Mouse (Mus musculus): Measurements from ENCODE around the gene Ccl6. TPM values are rescaled to one million over a fixed set of nuclear protein-coding genes. Genes with fewer than 3 reads are reported as not detected.

Ccl6 gene
- polyA plus RNA-seq, 1 experiment, result 0.14 TPM

DNA sequence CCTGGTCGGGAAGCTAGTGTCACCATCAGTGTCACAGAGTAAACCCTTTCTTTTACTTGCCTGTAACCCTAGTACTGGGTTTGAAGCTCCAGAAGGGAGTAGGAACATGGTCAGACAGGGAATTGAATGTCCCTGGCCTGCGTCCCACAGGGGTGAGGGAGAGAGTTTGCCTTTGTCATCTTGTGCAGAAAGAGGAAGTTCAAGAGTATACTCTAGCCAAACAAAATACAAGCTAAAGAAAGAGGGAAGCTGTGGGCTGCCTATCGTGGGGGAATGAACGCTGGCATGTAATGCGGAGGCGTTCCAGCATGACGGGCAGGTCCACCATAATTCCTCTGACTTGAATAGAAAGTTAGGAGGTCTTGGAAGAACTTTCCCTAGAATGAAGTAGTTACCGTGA, 20.7 kb downstream of the Ccl6 start:
- TF ChIP-seq POLR2A (IDR thresholded peaks at IDR 0.05; ENCODE audit: control insufficient read depth, low read depth, low read length) (no peak), CTCF (IDR thresholded peaks at IDR 0.05; ENCODE audit: control insufficient read depth, insufficient read depth, insufficient replicate concordance, low read depth, low read length) (no peak)
- H3K27me3 ChIP-seq (ENCODE audit: control insufficient read depth, insufficient read depth, low read length), result no peaks in the 10 kb centered on the region
- no peak overlapping the region for H3K4me3 ChIP-seq (ENCODE audit: control insufficient read depth, low read depth, low read length)
- H3K4me1 ChIP-seq (ENCODE audit: control insufficient read depth, insufficient read depth, low read length), result peaks cover 4% of the 10 kb centered on the region; the same call in 1 of the 2 replicates
- no peaks in the 10 kb centered on the region for H3K36me3 ChIP-seq (ENCODE audit: control insufficient read depth, insufficient read depth, low read length)
- H3K27ac ChIP-seq (ENCODE audit: control insufficient read depth, insufficient read depth, low read depth, low read length), result no peak overlapping the region

DNA sequence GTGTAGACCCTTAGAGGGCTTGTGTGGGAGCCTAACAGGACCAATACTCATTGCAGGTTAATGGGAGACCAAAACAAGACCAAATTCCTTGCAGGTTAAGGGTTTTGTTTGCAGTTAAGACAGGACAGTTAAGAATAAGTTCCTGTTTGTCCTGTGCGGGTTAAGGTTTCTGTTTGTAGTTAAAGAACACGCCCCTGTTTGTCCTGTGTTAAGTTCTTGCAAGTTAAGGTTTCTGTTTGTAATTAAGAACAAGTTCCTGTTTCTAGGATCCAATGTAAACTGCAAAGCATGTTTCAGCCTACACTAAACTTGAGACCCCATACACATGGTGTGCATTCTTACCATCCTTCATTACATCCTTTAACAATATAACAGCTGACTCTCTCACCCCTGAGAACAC, 22.7 kb downstream of the Ccl6 start:
- TF ChIP-seq CTCF (IDR thresholded peaks at IDR 0.05; ENCODE audit: control insufficient read depth, insufficient read depth, insufficient replicate concordance, low read depth, low read length) (no peak), POLR2A (IDR thresholded peaks at IDR 0.05; ENCODE audit: control insufficient read depth, low read depth, low read length) (no peak)
- H3K27me3 ChIP-seq (ENCODE audit: control insufficient read depth, insufficient read depth, low read length), result no peaks in the 10 kb centered on the region
- H3K4me1 ChIP-seq (ENCODE audit: control insufficient read depth, insufficient read depth, low read length), result peaks cover 6% of the 10 kb centered on the region; the same call in 1 of the 2 replicates
- no peaks in the 10 kb centered on the region for H3K36me3 ChIP-seq (ENCODE audit: control insufficient read depth, insufficient read depth, low read length)
- H3K27ac ChIP-seq (ENCODE audit: control insufficient read depth, insufficient read depth, low read depth, low read length), result no peak overlapping the region
- H3K4me3 ChIP-seq (ENCODE audit: control insufficient read depth, low read depth, low read length), result no peak overlapping the region

DNA sequence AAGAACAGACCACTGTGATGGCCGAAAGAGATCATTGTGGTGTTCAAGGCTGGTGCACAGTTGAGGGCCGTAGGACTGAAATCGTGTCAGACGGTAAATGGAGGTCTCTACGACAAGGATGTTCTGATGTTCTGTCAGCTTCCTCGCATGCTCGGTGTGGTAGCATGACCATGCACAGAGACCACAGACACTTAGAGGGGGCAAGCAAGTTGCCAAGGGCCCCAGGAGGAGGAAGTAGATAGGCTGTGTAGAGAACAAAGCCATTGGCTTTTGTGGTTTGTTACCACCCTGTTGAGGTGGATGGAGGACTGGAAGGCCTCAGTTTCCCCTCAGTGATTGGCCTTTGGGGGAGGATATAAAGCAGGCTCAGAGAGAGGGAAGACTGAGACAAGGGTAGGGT, 23.6 kb downstream of the Ccl6 start:
- H3K4me1 ChIP-seq (ENCODE audit: control insufficient read depth, insufficient read depth, low read length), result peaks cover 6% of the 10 kb centered on the region; the same call in 1 of the 2 replicates
- no peak overlapping the region for H3K4me3 ChIP-seq (ENCODE audit: control insufficient read depth, low read depth, low read length)
- H3K36me3 ChIP-seq (ENCODE audit: control insufficient read depth, insufficient read depth, low read length), result no peaks in the 10 kb centered on the region
- H3K27ac ChIP-seq (ENCODE audit: control insufficient read depth, insufficient read depth, low read depth, low read length), result no peak overlapping the region
- TF ChIP-seq CTCF (IDR thresholded peaks at IDR 0.05; ENCODE audit: control insufficient read depth, insufficient read depth, insufficient replicate concordance, low read depth, low read length) (no peak), POLR2A (IDR thresholded peaks at IDR 0.05; ENCODE audit: control insufficient read depth, low read depth, low read length) (no peak)
- H3K27me3 ChIP-seq (ENCODE audit: control insufficient read depth, insufficient read depth, low read length), result no peaks in the 10 kb centered on the region

DNA sequence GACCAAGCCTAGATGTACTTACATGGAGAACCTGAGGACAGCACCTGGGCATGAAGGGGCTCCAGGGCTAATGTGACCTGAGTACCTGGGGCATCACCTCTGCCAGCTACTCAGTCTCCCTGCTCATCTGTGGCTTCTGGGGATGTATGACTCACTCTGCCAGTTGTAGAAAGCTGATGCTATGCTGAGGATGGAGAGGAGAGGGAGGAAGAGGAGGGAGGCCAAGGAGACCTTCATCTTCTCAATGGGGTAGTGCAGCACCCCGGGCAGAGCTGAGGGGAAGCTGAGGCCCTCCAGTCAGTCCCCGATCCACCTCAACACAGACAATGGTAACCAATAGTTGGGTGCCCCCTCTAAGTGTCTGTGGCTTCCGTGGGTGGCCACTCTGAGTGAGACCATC, 24.1 kb downstream of the Ccl6 start:
- TF ChIP-seq POLR2A (IDR thresholded peaks at IDR 0.05; ENCODE audit: control insufficient read depth, low read depth, low read length) (no peak), CTCF (IDR thresholded peaks at IDR 0.05; ENCODE audit: control insufficient read depth, insufficient read depth, insufficient replicate concordance, low read depth, low read length) (no peak)
- no peaks in the 10 kb centered on the region for H3K27me3 ChIP-seq (ENCODE audit: control insufficient read depth, insufficient read depth, low read length)

DNA sequence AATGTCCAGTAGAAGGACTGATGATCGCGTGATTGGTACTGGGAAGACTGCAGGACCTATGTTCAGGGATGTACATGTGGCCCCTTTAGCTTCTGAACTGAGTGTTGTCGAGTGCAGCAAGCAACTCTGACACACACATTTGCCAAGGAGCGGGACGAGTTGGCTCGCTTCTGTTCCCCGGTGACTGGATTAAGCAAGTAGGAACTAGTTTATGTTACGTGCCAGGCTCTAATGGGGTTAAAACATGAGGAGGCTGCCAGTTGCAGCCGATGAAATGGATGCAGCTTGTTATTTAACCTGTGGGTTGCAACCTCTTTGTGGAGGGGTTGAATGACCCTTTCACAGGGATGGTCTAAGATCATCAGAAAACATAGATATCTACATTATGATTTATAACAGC, 24.8 kb downstream of the Ccl6 start:
- no peak overlapping the region for H3K27ac ChIP-seq (ENCODE audit: control insufficient read depth, insufficient read depth, low read depth, low read length)
- TF ChIP-seq CTCF (IDR thresholded peaks at IDR 0.05; ENCODE audit: control insufficient read depth, insufficient read depth, insufficient replicate concordance, low read depth, low read length) (no peak), POLR2A (IDR thresholded peaks at IDR 0.05; ENCODE audit: control insufficient read depth, low read depth, low read length) (no peak)
- H3K27me3 ChIP-seq (ENCODE audit: control insufficient read depth, insufficient read depth, low read length), result no peaks in the 10 kb centered on the region
- H3K4me3 ChIP-seq (ENCODE audit: control insufficient read depth, low read depth, low read length), result no peak overlapping the region
- no peaks in the 10 kb centered on the region for H3K36me3 ChIP-seq (ENCODE audit: control insufficient read depth, insufficient read depth, low read length)
- peaks cover 6% of the 10 kb centered on the region; the same call in 1 of the 2 replicates for H3K4me1 ChIP-seq (ENCODE audit: control insufficient read depth, insufficient read depth, low read length)

More for the DNA sequence above, 24.1 kb downstream of the Ccl6 start:
- Histone ChIP-seq H3K4me3 (ENCODE audit: control insufficient read depth, low read depth, low read length) (no peak overlapping the region), H3K4me1 (ENCODE audit: control insufficient read depth, insufficient read depth, low read length) (peaks cover 6% of the 10 kb centered on the region; the same call in 1 of the 2 replicates), H3K27ac (ENCODE audit: control insufficient read depth, insufficient read depth, low read depth, low read length) (no peak overlapping the region), H3K36me3 (ENCODE audit: control insufficient read depth, insufficient read depth, low read length) (no peaks in the 10 kb centered on the region)

DNA sequence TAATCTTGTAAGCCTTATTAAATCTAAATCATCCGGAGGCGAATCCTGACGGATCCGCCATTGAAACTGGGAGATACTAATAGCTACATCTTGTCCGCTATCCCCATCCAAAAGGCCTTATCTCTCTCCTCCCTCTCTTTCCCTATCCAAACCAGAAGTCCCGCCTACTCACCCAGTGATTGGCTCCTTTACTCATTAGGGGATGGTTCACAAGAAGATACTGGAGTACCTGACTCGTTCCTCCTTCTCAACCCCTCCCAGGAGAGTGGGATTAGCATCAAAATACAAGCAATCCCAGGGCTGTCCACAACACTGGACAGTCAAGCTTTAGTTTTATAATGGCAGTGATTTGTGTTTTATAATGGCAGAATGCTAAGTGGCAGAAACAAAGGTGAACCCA, 25.6 kb downstream of the Ccl6 start:
- peaks cover 2% of the 10 kb centered on the region; the same call in 1 of the 2 replicates for H3K4me1 ChIP-seq (ENCODE audit: control insufficient read depth, insufficient read depth, low read length)
- no peak overlapping the region for H3K27ac ChIP-seq (ENCODE audit: control insufficient read depth, insufficient read depth, low read depth, low read length)
- H3K36me3 ChIP-seq (ENCODE audit: control insufficient read depth, insufficient read depth, low read length), result no peaks in the 10 kb centered on the region
- H3K27me3 ChIP-seq (ENCODE audit: control insufficient read depth, insufficient read depth, low read length), result no peaks in the 10 kb centered on the region
- no peak for TF ChIP-seq POLR2A (IDR thresholded peaks at IDR 0.05; ENCODE audit: control insufficient read depth, low read depth, low read length)
- TF ChIP-seq CTCF (IDR thresholded peaks at IDR 0.05; ENCODE audit: control insufficient read depth, insufficient read depth, insufficient replicate concordance, low read depth, low read length), result no peak
- H3K4me3 ChIP-seq (ENCODE audit: control insufficient read depth, low read depth, low read length), result no peak overlapping the region

DNA sequence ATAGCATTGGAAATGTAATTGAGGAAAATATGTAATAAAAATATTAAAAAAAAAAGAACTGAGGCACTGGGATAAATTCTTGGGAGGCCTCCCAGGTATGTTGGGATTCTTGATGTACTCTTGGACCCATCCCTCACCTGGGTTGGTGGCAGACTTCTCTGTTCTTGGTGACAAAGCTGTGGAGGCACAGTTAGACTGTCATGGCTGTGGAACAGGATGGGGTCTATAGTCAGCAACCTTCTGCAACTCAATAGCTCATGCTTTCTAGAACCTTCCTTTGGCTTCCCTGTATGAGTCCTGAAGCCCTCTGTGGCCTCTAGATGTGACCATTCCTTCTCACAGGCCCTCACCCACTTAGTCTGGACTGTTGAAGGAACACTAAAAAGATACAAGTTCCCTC, 26.3 kb downstream of the Ccl6 start:
- H3K36me3 ChIP-seq (ENCODE audit: control insufficient read depth, insufficient read depth, low read length), result no peaks in the 10 kb centered on the region
- H3K4me1 ChIP-seq (ENCODE audit: control insufficient read depth, insufficient read depth, low read length), result peaks cover 2% of the 10 kb centered on the region; the same call in 1 of the 2 replicates
- H3K4me3 ChIP-seq (ENCODE audit: control insufficient read depth, low read depth, low read length), result no peak overlapping the region
- TF ChIP-seq POLR2A (IDR thresholded peaks at IDR 0.05; ENCODE audit: control insufficient read depth, low read depth, low read length) (no peak), CTCF (IDR thresholded peaks at IDR 0.05; ENCODE audit: control insufficient read depth, insufficient read depth, insufficient replicate concordance, low read depth, low read length) (no peak)
- no peak overlapping the region for H3K27ac ChIP-seq (ENCODE audit: control insufficient read depth, insufficient read depth, low read depth, low read length)
- no peaks in the 10 kb centered on the region for H3K27me3 ChIP-seq (ENCODE audit: control insufficient read depth, insufficient read depth, low read length)

DNA sequence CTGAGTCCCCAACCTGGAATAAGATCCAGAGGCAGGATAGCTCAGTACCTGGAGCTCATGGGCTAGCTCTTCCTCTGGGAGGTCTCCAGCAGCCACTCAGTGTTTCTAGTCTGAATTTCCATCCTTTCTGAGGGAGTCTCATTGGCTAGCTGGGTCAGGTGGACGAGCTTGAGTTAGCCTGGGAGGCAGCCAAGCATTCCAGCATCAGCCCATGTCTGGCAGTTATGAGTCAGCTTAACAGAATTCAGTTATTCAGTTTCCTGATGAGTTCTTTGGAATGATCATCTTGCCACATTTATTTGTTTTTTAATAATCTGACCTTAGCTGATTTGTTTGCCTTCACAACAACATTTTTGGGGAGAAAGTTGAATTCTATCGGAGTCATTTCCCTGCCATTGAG, 29.1 kb downstream of the Ccl6 start:
- Histone ChIP-seq H3K4me1 (ENCODE audit: control insufficient read depth, insufficient read depth, low read length) (peaks cover 2% of the 10 kb centered on the region; the same call in 1 of the 2 replicates), H3K4me3 (ENCODE audit: control insufficient read depth, low read depth, low read length) (no peak overlapping the region), H3K27me3 (ENCODE audit: control insufficient read depth, insufficient read depth, low read length) (no peaks in the 10 kb centered on the region), H3K36me3 (ENCODE audit: control insufficient read depth, insufficient read depth, low read length) (no peaks in the 10 kb centered on the region), H3K27ac (ENCODE audit: control insufficient read depth, insufficient read depth, low read depth, low read length) (no peak overlapping the region)
- TF ChIP-seq CTCF (IDR thresholded peaks at IDR 0.05; ENCODE audit: control insufficient read depth, insufficient read depth, insufficient replicate concordance, low read depth, low read length) (no peak), POLR2A (IDR thresholded peaks at IDR 0.05; ENCODE audit: control insufficient read depth, low read depth, low read length) (no peak)

Measured in testis, adult 2 months (tissue).